9 mouse cellular contexts compared by ENCODE assay signal in the genomic region with DNA sequence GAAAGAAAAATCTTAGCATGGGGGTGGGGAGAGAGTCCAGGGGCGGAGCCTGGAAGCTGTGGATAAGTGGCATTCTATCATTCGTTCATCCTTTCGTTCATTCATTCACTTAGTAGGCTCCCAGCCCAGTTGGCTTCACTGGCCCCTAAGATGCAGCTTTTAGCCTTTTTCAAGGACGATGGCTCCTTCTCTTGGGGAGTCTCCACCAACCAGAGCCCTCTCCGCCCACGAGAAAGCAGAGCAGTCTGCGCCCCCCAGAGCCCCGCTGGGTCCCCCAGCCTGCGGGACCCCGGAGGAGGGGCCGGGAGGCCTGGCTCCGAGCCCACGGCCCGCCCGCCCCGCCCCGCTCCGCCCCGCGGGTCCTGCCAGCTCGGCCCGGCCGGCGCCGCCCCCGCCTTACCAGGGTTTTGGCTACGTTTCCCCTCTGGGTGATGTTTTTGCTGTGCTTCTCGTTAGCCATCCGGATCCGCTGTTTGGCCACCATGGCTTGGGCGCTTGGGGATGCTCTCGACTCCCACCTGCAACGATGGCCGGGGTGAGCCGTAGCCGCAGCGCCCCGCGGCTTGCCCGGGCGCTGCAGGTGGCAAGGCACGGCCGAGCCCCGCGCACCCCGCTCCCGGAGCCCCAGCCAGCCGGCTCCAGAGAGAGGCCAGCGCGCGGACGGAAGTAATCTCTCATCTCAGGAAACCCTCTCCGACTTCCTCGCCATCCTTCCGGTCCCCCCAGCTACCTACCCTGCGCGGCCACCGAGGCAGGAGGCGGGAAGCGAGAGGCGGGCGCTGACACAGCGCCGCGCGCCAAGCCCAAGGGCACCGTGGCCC. TPM values are rescaled to one million over a fixed set of nuclear protein-coding genes. Genes with fewer than 3 reads are reported as not detected.
A peak's percentile ranks its signal among the peaks of the same experiment; 100 is the strongest.
DNase-seq lines count a peak whose midpoint lies in the region.
"Had no signal": no experiment of that assay in that cellular context is flagged by ENCODE, and none has a peak within 500 bp of the region (broad histone marks: within the 10 kb centered on the region; RNA-seq: fewer than 3 reads in every experiment).

No protein-coding gene starts in this region.

- 1% methylated on average over 67 of the region's 67 CpGs for WGBS in embryonic facial prominence, embryonic 10.5 days

- H3K9me3 ChIP-seq in embryonic facial prominence, embryonic 10.5 days = no peaks in the 10 kb centered on the region

- H3K4me1 ChIP-seq in embryonic facial prominence, embryonic 10.5 days = peaks cover 44% of the 10 kb centered on the region

- H3K27me3 ChIP-seq in embryonic facial prominence, embryonic 10.5 days (replicated peaks; ENCODE audit: low read depth, poor library complexity, severe bottlenecking) = peaks cover 18% of the 10 kb centered on the region

- H3K27ac ChIP-seq in embryonic facial prominence, embryonic 10.5 days (replicated peaks) = peak overlapping the region; percentile 92
- H3K27ac ChIP-seq: macrophage had no signal

- DNase-seq in adrenal gland, adult 8-10 months = peak; percentile 43
- peak; percentile 75 for DNase-seq in embryonic facial prominence, embryonic 10.5 days (ENCODE audit: low spot score)
- DNase-seq in heart, adult 18-20 months = peak; percentile 61 to 73
- peak; percentile 47 for DNase-seq in kidney, adult 11 months
- DNase-seq in left cerebral cortex, postnatal 4 days = peak; percentile 84
- DNase-seq in mesoderm, embryonic 11.5 days (ENCODE audit: low read depth, low spot score) = peak; percentile 51
- DNase-seq in right cerebral cortex, postnatal 36 days (ENCODE audit: low spot score in 2 of 2) = peak; percentile 43 to 58
- DNase-seq in yolk sac, embryonic 10.5 days (ENCODE audit: low spot score) = peak; percentile 58

- H3K4me3 ChIP-seq in embryonic facial prominence, embryonic 10.5 days = peak overlapping the region; percentile 78

- intact Hi-C loops in left cerebral cortex, postnatal 4 days (cut with DNase I) = loop anchor here (5.0 kb wide), 1 partner anchor 49 kb away; no protein-coding TSS in a partner anchor

- no peaks in the 10 kb centered on the region for H3K36me3 ChIP-seq in embryonic facial prominence, embryonic 10.5 days (replicated peaks)

RNA-seq across cellular contexts. Expression of gene Serp2, which starts 0.4 kb away (rescaled TPM):
- total RNA-seq in adrenal gland, adult 8-10 months (2022) = 1 to 10 TPM; 4.5 to 10.0 (median 6.7) TPM
- polyA plus RNA-seq in embryonic facial prominence, embryonic 10.5 days (2016; fragmentation: Nextera tagmentation; extraction: Ambion mirVana) = 18.9 and 21.6 TPM in 2 replicates
- total RNA-seq in heart, adult 18-20 months (2021) = 1 to 10 TPM in 1 of 2 experiments, under 1 TPM in 1; 0.75 to 1.1 TPM
- total RNA-seq in left cerebral cortex, postnatal 4 days (2021) = 100 to 1,000 TPM; 174 to 175 TPM
- polyA plus RNA-seq: macrophage had no signal

Comparison
In these comparisons a context has a peak if more than half of its experiments do, and no peak if none do; other contexts are left out.
1. Peak in every context shown above with its lines: DNase-seq, H3K4me3 ChIP-seq and H3K27ac ChIP-seq.
2. RNA of gene Serp2, which starts 0.4 kb away (total RNA-seq): 174 to 175 TPM in left cerebral cortex, postnatal 4 days; 4.5 to 10.0 TPM in adrenal gland, adult 8-10 months and 0.75 to 1.1 TPM in heart, adult 18-20 months; every median in the first group is over 10 times any median in the second.